Mouse (Mus musculus) limb, embryonic 14.5 days (tissue): ENCODE data around the gene Bax. TPM values are rescaled to one million over a fixed set of nuclear protein-coding genes. Genes with fewer than 3 reads are reported as not detected.
"Not testable (repeated sequence)": the region's sequence is repeated elsewhere in the genome, so short reads cannot be mapped to it uniquely, and the experiment has no call there.

ENCODE experiments used
- ATAC-seq: fragments of 200-750 bp; cut with Nextera tagmentation; 2 replicates; pipeline ENCODE4 v1.8.0; 2017; ENCODE audit warnings: low read depth, moderate number of reproducible peaks, moderate TSS enrichment; ENCODE audit not compliant: low FRiP score
- DNase-seq: peaks from one replicate; pipeline ENCODE4 v3.0.0-alpha.2; 2015; ENCODE audit warnings: low spot score
- H3K27ac ChIP-seq: fragments of 300-500 bp; sonication (generic); replicated peaks from 2 replicates; pipeline ENCODE4 v1.5.1; 2014; ENCODE audit warnings: low read depth, mild to moderate bottlenecking, low read length, moderate library complexity, mixed read lengths
- H3K27me3 ChIP-seq: fragments of 300-500 bp; sonication (generic); 2 replicates; pipeline ENCODE4 v1.6.1; 2014; ENCODE audit warnings: low read length, mixed read lengths; ENCODE audit not compliant: control insufficient read depth, insufficient read depth
- H3K36me3 ChIP-seq: fragments of 300-500 bp; sonication (generic); 2 replicates; pipeline ENCODE4 v1.6.1; 2014; ENCODE audit warnings: mild to moderate bottlenecking, low read length, moderate library complexity, mixed read lengths; ENCODE audit not compliant: control insufficient read depth, insufficient read depth
- H3K4me1 ChIP-seq: fragments of 300-500 bp; sonication (generic); 2 replicates; pipeline ENCODE4 v1.6.1; 2014; ENCODE audit warnings: antibody characterized with exemption, low read length, mixed read lengths; ENCODE audit not compliant: control insufficient read depth, insufficient read depth
- H3K4me2 ChIP-seq: fragments of 300-500 bp; sonication (generic); replicated peaks from 2 replicates; pipeline ENCODE4 v1.6.1; 2014; ENCODE audit warnings: low read depth, mild to moderate bottlenecking, low read length, moderate library complexity; ENCODE audit not compliant: severe bottlenecking
- H3K4me3 ChIP-seq: fragments of 300-500 bp; sonication (generic); replicated peaks from 2 replicates; pipeline ENCODE4 v1.5.1; 2014; ENCODE audit warnings: low read length
- H3K9ac ChIP-seq: fragments of 300-500 bp; sonication (generic); 2 replicates; pipeline ENCODE4 v1.6.1; 2014; ENCODE audit warnings: mild to moderate bottlenecking, low read depth, low read length, moderate library complexity; ENCODE audit not compliant: severe bottlenecking
- H3K9me3 ChIP-seq: fragments of 300-500 bp; sonication (generic); 2 replicates; pipeline ENCODE4 v1.6.1; 2016; ENCODE audit warnings: low read length; ENCODE audit not compliant: control insufficient read depth
- POLR2A ChIP-seq: fragments of 200-500 bp; IDR thresholded peaks from 2 replicates; pipeline ENCODE4 v1.8.0; 2012; ENCODE audit warnings: inconsistent platforms, mild to moderate bottlenecking, moderate library complexity, borderline replicate concordance; ENCODE audit not compliant: insufficient read depth, insufficient read length; ENCODE audit errors: extremely low read depth
- WGBS: fragments of 180-500 bp; shearing (Covaris S2); extraction: QIAGEN DNeasy Blood & Tissue Kit; methylation state at CpG from one replicate; pipeline ENCODE4 v1.1.7; 2014; 5-methylcytosine and 5-hydroxymethylcytosine counted together
- polyA plus RNA-seq, 2 experiments: library from polyadenylated mRNA; depleted of rRNA in 1 of 2; stranded (reverse) in 1 of 2; unstranded in 1 of 2; fragments of >200 nt; fragmentation: Nextera tagmentation in 1 of 2; extraction: Ambion mirVana in 1 of 2; gene quantifications; 2 replicates each; pipeline versions ENCODE4 v1.2.1 to v1.2.3; 2012 to 2014

The Bax gene
- polyA plus RNA-seq, 2 experiments = 127 to 133 TPM

- TF ChIP-seq POLR2A = no peak
- Histone ChIP-seq H3K36me3 (peaks cover 12% of the 10 kb centered on the region), H3K4me3 (peak overlapping the region; percentile 37), H3K9ac (peak overlapping the region; percentile 54), H3K4me2 (peak overlapping the region; percentile 64), H3K9me3 (no peaks in the 10 kb centered on the region), H3K4me1 (peaks cover 14% of the 10 kb centered on the region), H3K27ac (peak overlapping the region; percentile 61), H3K27me3 (no peaks in the 10 kb centered on the region)
- DNase-seq (no peak), ATAC-seq (peak; percentile 49)
- WGBS = 33% methylated on average over 11 of the region's 11 CpGs
Observed at GRCm38 (mm10) chr7:45487861-45488292, 21.2 kb upstream of the Bax start.

- 80% methylated on average over 12 of the region's 12 CpGs for WGBS
- Histone ChIP-seq H3K27ac (peak within 1 kb of the TSS; percentile 61), H3K4me3 (no peak within 1 kb of the TSS), H3K4me2 (no peak within 1 kb of the TSS), H3K4me1 (peaks cover 14% of the 10 kb centered on the region), H3K27me3 (no peaks in the 10 kb centered on the region), H3K36me3 (0 out of 2 replicates have a peak, but pooled peaks cover 2% of the 10 kb centered on the region), H3K9ac (no peak within 1 kb of the TSS), H3K9me3 (no peaks in the 10 kb centered on the region)
- TF ChIP-seq POLR2A = no peak
- DNase-seq (no peak), ATAC-seq (no peak)
Observed at GRCm38 (mm10) chr7:45486761-45487415, 20.2 kb upstream of the Bax start, which contains the start of gene Gm45808. Gene Gm45808, minus strand, starts transcription at chr7:45486811.

DNA sequence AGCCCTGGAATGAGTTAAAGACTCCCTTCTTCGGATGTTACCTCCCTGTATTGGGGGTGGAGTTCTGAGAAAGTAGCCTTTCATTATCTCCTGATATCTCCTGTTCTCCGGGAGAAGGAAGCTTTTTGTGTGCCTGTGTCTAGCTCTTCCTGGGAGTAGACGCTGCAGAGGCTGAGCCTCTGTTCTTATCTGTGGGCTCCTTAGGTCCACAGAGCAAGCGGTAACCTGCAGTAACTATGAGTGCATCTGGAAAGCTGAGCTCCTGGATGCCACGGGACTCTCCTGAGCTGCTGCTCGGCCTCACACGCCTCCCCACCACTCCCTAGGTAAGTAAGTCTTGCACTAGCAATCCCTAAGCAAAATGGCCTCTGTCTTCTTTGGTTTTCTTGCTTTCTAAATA is 19.5 kb upstream of the Bax start:
- no peaks in the 10 kb centered on the region for H3K27me3 ChIP-seq
- no peaks in the 10 kb centered on the region for H3K36me3 ChIP-seq
- H3K4me1 ChIP-seq = peaks cover 12% of the 10 kb centered on the region
- DNase-seq (no peak), ATAC-seq (no peak)
- no peak overlapping the region for H3K9ac ChIP-seq
- no peak overlapping the region for H3K4me2 ChIP-seq
- H3K27ac ChIP-seq = no peak overlapping the region
- no peaks in the 10 kb centered on the region for H3K9me3 ChIP-seq
- H3K4me3 ChIP-seq = no peak overlapping the region
- 72% methylated on average over 7 of the region's 7 CpGs for WGBS
- TF ChIP-seq POLR2A = no peak

GRCm38 (mm10) chr7:45484985-45485384 is 18.3 kb upstream of the Bax start:
- not testable (repeated sequence) for H3K4me2 ChIP-seq, DNase-seq, ATAC-seq

GRCm38 (mm10) chr7:45482166-45482565 is 15.5 kb upstream of the Bax start:
- H3K4me2 ChIP-seq = no peak overlapping the region
- H3K4me3 ChIP-seq = no peak overlapping the region
- H3K4me1 ChIP-seq = no peaks in the 10 kb centered on the region
- TF ChIP-seq POLR2A = no peak
- H3K9me3 ChIP-seq = no peaks in the 10 kb centered on the region
- H3K9ac ChIP-seq = no peak overlapping the region
- ATAC-seq (no peak), DNase-seq (no peak)
- H3K27me3 ChIP-seq = no peaks in the 10 kb centered on the region
- H3K27ac ChIP-seq = no peak overlapping the region
- 0 out of 2 replicates have a peak, but pooled peaks cover 3% of the 10 kb centered on the region for H3K36me3 ChIP-seq
- WGBS = 86% methylated on average over 1 of the region's 1 CpGs

More at GRCm38 (mm10) chr7:45484985-45485384, 18.3 kb upstream of the Bax start:
- H3K4me3 ChIP-seq, H3K27ac ChIP-seq, H3K36me3 ChIP-seq, H3K9ac ChIP-seq, H3K27me3 ChIP-seq, H3K9me3 ChIP-seq, H3K4me1 ChIP-seq: not testable (repeated sequence)
- WGBS = 86% methylated on average over 5 of the region's 5 CpGs
